Mouse (Mus musculus) adrenal gland, adult (tissue): Measurements from ENCODE around the gene Icam5.

Experiments
- DNase-seq, 2 experiments: peaks; one replicate each; pipeline ENCODE4 v3.0.0; 2022 to 2023; ENCODE audit warnings: low spot score in 1 of 2; ENCODE audit not compliant: inconsistent age in 2 of 2

The Icam5 gene

GRCm38 (mm10) chr9:21031896-21032351, at the start of gene Icam5:
TSS of gene Icam5 (plus strand) at chr9:21032073.
- DNase-seq: peak; percentile 49 to 77

GRCm38 (mm10) chr9:20982171-20982570, 49.7 kb upstream of the Icam5 start:
- no peak for DNase-seq

GRCm38 (mm10) chr9:20983169-20983568, 48.7 kb upstream of the Icam5 start:
- peak in 1 of 2 experiments; percentile 18 for DNase-seq

- DNase-seq: no peak
These were observed 44.8 kb upstream of the Icam5 start for GRCm38 (mm10) chr9:20986952-20987686.

GRCm38 (mm10) chr9:20987953-20988352, 43.9 kb upstream of the Icam5 start:
- no peak for DNase-seq

GRCm38 (mm10) chr9:20990861-20991260, 41.0 kb upstream of the Icam5 start:
- peak in 1 of 2 experiments; percentile 50 for DNase-seq

GRCm38 (mm10) chr9:20991587-20991986, 40.3 kb upstream of the Icam5 start:
- DNase-seq: no peak

- no peak for DNase-seq
These were observed 38.5 kb upstream of the Icam5 start for GRCm38 (mm10) chr9:20993165-20993898.

- no peak for DNase-seq
These were observed 36.8 kb upstream of the Icam5 start for GRCm38 (mm10) chr9:20995069-20995468.

- no peak for DNase-seq
These were observed 34.8 kb upstream of the Icam5 start for GRCm38 (mm10) chr9:20997065-20997464.

GRCm38 (mm10) chr9:20998337-20998736, 33.5 kb upstream of the Icam5 start:
- DNase-seq: peak in 1 of 2 experiments; percentile 43

GRCm38 (mm10) chr9:21000811-21001210, 31.1 kb upstream of the Icam5 start:
- DNase-seq: peak; percentile 45 to 60

GRCm38 (mm10) chr9:21001651-21002200, 30.1 kb upstream of the Icam5 start:
- peak in 1 of 2 experiments; percentile 53 for DNase-seq

GRCm38 (mm10) chr9:21002270-21002626, 29.6 kb upstream of the Icam5 start:
- DNase-seq: no peak

GRCm38 (mm10) chr9:21002627-21003551, 29.0 kb upstream of the Icam5 start, which contains the start of gene Mrpl4:
TSS of gene Mrpl4 (plus strand) at chr9:21002738.
- DNase-seq: peak; percentile 89 to 96

- DNase-seq: peak in 1 of 2 experiments; percentile 18
These were observed 24.4 kb upstream of the Icam5 start for GRCm38 (mm10) chr9:21007313-21007952.

GRCm38 (mm10) chr9:21008007-21008406, 23.9 kb upstream of the Icam5 start:
- DNase-seq: no peak

GRCm38 (mm10) chr9:21010362-21010761, 21.5 kb upstream of the Icam5 start:
- DNase-seq: peak in 1 of 2 experiments; percentile 19

GRCm38 (mm10) chr9:21010939-21011541, 20.8 kb upstream of the Icam5 start:
- peak in 1 of 2 experiments; percentile 18 for DNase-seq

- DNase-seq: peak in 1 of 2 experiments; percentile 59
These were observed 20.0 kb upstream of the Icam5 start for GRCm38 (mm10) chr9:21011846-21012312.
